Mouse (Mus musculus) adrenal gland (tissue): ENCODE results near the gene Spata25.
"Not testable (repeated sequence)": the region's sequence is repeated elsewhere in the genome, so short reads cannot be mapped to it uniquely, and the experiment has no call there.

Experiments used
- intact Hi-C: fragments of 180-260 bp; cut with DNase I; formaldehyde crosslinking; loops from one replicate; pipeline ENCODE4 v1.15.1; 2025
- long read RNA-seq, 2 experiments: library from polyadenylated mRNA; unstranded; transcript quantifications; one replicate each; pipeline ENCODE4 v2.0.0; 2020; ENCODE audit warnings: borderline replicate concordance in 1 of 2; ENCODE audit not compliant: insufficient replicate concordance in 1 of 2

The Spata25 gene
- long read RNA-seq, experiment 1, result 0 reads
- long read RNA-seq, experiment 2, result 0 reads

DNA sequence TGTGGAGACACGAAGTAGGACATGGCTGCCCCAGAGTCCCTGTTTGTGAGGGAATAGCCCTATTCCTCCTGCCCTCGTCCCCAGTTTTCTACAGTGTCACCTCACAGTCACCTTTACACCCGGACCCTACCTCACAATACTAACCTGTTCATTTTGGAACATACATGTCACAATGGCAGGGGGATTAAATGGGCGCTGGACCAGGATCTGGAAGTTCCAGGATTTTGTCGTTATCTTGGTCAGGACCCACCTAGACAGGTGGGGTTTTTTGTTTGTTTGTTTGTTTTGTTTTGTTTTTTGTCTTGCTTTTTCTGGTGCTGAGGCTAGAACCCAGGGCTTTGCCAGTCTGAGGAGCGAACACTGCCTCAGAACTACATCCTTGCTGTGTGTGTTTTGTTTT is at the start of gene Spata25:
Spata25 (minus strand) TSS at position 101 of the 400 bp plus-strand sequence.
- intact Hi-C loops, result no loop called here

DNA sequence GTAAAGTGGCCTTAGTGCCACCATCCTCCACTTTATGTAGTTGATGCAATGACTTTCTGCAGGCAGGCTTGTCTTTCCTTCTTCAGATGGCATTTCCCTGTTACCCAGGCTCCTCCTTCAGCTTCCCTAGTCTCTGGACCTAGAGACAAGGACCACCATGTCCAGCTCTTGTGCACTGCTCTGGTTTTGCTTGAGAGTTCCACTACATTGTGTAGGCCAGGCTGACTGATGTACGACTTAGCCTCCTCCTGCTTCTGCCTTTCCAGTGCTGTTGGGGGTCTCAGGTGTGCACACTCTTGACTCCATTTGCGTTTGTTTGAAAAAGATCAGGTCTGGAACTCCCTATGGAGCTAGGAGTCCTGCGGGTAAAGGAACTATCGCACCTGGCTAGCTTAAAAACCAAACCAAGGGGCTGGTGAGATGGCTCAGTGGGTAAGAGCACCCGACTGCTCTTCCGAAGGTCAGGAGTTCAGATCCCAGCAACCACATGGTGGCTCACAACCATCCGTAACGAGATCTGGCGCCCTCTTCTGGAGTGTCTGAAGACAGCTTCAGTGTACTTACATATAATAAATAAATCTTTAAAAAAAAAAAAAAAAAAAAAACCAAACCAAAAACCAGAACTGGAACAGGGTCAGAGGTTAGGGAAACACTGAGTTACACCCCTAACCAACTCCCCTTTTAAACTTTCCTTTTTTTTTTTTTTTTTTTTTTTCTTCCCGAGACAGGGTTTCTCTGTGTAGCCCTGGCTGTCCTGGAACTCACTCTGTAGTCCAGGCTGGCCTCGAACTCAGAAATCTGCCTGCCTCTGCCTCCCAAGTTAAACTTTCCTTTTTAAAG is 49.3 kb upstream of the Spata25 start:
- intact Hi-C loops, result not testable (repeated sequence)

DNA sequence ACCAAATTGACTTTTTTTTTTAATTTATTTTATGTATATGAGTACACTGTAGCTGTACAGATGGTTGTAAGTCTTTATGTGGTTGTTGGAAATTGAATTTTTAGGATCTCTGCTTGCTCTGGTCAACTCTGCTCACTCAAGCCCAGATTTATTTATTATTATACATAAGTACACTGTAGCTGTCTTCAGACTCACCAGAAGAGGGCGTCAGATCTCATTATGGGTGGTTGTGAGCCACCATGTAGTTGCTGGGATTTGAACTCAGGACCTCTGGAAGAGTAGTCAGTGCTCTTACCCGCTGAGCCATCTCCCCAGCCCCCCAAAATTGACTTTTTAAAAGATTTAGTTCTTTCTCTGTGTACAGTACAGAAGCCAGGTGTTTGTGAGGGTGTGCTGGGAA is 47.3 kb upstream of the Spata25 start:
- intact Hi-C loops, result not testable (repeated sequence)

DNA sequence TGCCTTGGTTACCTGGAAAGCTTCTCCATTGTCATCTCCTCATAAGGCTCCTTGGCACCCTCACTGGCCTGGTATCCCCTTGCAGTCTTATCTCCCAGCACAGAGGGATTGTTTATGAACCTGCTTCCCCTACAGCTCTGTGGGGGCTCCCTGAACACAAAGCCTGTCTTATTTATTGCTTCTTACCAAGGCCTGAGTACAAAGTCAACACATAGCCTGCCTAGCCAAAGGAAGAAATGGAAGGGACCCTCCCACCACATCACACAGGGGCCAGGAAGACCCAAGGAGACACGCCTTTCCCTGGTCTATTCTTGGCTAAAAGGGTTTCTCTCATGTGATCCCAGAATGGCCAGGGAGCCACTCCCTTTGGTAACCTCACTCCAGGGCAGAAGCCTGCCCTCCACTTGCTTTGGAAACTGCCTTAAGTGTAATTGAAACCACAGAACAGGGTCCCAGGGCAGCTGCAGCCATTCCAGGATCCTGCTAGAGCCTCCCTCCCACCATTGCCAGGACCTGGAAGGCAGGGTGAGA is 46.0 kb upstream of the Spata25 start:
- intact Hi-C loops, result loop anchor here (5.0 kb wide), 1 partner anchor 42 kb away; the partner anchor contains the start of genes Ctsa and Neurl2

DNA sequence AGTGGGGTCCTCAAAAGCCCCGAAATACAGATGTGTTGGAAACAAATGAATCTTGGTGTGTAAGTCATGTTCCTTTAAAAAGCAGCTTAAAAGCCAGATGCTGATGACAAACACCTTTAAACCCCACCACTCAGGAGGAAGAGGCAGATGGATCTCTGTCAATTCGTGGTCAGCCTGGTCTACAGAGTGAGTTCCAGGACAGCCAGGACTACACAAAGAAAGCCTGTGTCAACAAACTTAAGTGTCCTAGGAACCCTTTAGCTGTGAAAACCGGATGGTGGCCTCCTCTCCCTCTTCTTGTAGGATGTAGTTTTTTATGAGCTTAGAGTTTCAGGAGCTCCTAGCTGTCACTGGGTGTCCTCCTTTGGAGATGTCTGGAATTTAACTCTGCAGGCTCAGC is 45.3 kb upstream of the Spata25 start:
- intact Hi-C loops, result loop anchor here (5.0 kb wide), 1 partner anchor 41 kb away; the partner anchor contains the start of genes Ctsa and Neurl2

DNA sequence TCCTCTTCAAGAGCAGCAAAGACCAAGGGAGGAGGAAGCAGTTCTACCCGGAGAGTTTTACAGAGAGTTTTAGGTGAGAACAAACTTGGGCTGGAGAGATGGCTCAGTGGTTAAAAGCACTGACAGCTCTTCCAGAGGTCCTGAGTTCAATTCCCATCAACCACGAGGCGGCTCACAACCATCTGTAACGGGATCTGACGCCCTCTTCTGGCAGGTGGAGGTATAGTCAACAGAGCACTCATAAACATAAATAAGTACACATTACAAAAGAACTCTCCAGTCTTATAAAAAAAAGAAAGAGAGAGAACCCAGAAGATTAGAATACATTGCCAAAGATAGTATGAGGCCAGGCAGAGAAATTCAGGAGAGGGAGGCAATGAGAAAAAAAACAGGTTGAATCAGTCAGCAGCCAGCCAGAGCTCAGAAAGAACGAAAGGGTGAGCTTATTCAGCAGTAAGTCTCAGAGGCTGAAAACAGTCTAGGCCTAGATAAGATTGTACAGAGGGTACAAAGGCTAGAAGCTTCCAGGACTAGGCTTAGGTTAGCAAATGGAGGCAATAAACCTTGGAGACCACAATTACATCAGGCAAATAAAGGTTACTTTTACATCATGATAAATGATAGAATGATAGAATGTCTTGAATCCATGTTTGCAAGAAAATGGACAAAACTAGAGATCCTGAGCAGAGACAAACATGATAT is 43.4 kb upstream of the Spata25 start:
- intact Hi-C loops, result loop anchor here (5.0 kb wide), 1 partner anchor 39 kb away; the partner anchor contains the start of genes Ctsa and Neurl2

DNA sequence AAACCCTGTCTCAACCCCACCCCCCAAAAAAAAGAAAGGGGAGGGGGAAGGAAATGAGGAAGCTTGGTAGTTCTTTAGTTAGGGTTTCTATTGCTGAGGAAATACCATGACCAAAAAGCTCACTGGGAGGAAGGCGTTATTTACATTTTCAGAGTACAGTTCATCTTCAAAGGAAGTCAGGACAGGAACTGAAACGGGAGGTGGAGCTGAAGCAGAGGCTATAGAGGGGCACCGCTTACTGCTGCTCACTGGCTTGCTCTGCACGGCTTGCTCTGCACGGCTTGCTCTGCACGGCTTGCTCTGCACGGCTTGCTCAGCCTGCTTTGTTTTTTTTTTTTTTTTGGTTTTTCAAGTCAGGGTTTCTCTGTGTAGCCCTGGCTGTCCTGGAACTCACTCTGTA is 40.2 kb upstream of the Spata25 start:
- intact Hi-C loops, result no loop called here

DNA sequence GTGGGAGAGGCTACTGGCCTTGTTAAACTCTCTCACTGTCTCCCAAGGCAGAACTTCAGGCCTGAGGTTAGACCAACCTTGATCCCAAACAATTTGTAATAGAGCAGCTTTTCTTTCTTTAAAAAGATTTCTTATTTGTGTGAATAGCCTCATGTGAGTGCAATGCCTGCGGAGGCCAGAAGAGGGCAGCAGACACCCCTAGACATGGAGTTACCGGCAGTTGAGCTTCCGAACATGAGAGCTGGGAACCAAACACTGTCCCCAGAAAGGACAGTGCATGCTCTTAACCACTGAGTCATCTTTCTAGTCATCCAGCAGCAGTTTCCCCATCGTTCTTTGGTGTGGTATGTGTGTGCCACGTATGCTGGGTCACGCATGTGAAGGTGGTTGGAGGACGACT is 39.2 kb upstream of the Spata25 start:
- intact Hi-C loops, result no loop called here

DNA sequence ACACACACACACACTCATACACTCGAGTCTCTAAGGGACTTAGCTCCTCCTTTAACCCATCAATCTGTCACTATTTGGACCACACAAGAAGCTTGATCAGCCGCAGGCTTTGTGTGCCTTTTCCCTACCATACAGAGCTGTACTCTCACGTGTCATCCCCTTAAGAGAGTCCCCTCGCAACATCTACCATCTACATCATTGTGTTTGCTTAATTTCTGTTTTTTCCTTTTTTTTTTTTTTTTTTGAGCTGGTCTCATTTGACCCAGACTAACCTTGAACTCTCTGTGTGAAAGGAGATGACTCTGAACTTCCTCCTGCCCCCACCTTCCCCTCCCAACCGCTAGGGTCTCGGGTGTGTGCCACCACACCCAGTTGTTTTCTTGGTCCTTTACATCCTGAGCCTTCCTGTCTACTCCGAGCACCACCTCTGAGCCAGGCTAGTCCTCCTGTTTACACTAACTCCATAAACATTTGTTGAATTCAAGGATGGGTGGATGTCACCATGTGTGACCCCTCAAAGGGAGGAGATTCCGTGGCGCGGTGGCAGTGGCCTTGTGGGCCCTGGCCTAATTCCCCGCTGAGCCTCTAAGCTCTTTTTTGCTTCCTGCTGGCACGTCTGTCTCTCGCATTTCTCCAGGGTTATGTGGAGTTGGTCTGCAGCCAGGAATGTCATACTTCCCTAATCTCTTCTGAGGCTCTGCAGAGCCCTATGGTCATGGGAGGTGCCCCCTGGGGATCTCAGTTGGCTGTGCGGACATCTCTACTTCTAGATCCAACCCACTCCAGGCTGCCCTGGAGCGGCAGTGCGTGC is 38.6 kb upstream of the Spata25 start:
- intact Hi-C loops, result no loop called here

DNA sequence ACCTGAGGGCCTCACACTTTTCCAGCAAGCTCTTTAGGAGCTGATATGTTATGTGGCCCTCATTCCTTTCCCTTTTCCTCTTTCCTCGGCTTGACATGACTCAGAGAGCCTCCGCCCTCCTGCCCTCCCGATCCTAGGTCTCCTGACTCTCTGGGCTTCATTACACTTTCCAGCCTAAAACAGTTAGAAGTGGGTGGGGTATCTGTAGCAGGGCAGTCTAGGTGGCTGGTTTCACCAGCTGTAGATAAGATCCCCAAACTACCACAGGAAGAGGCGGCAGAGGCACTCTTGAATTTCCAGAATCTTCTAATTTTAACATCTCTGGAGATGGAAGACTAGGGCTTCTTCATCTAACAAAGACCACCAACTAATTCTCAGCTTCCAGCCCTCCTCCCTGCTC is 36.3 kb upstream of the Spata25 start:
- intact Hi-C loops, result no loop called here

DNA sequence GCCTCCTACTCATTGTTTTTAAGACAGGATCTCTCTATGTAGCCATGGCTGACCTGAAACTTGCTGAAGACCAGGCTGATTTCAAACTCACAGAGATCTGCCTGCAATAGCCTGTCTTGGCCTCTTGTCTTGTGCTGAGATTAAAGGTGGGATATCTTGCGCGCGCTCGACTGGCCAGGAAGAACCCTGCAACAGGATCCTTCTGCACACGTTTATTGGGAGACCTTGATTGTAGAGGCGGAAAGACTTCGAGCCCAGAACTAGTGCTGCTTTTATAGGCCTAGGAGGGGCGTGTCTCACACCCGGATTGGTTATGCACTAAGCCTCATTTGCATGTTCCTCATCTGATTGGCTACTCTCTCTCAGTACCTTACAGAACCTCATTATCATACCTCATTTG is 35.1 kb upstream of the Spata25 start:
- intact Hi-C loops, result not testable (repeated sequence)

DNA sequence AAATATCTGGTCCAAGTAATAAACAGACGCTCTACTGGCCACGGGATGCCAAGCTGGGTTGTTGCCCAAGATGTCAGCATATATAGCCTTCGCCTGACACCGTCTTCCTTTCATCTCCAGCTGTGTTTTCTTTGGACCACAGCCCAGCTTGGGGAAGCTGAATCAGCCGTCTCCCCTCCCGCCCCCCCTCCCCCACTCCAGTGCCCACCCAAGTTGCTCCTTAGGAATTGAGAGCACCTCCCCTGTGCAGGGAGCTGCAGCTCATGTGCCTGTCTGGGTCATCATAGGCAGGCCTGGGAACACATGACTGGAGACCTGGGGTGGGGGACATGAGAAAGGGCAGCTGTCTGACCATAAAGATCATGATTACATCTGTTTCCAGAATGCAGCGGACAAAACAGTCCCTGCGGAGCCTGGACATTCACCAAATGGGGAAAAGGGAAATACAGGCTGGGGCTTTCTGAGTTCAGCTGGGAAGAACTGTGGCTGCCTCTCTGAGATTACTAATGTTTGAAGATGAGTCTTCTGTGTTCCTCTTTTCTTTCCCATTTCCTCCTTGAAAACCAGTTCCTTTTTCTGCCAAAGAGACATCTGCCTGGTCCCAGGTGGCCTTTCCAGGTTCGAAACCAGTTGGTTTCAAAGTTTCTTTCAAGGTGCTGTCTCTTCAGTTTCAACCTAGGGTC is 34.0 kb upstream of the Spata25 start:
- intact Hi-C loops, result no loop called here

DNA sequence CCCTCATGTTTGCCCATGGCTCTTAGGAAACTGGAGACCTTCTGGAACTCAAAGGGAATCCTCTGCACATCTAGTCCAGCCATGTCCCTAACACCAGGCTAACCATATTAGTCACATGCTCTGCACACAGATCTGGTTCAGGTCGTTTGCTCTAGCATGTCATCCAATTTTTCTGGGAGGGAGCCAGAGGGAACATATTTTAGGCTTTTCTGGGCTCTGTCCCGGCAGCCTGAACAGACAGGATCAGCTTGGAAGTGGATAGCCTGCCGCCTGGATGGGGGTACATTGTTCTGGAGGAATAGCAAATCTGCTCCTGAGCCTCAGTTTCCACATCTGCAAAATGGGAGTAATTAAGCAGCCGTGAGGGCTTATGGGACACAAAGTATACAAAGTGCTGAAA is 32.8 kb upstream of the Spata25 start:
- intact Hi-C loops, result no loop called here

DNA sequence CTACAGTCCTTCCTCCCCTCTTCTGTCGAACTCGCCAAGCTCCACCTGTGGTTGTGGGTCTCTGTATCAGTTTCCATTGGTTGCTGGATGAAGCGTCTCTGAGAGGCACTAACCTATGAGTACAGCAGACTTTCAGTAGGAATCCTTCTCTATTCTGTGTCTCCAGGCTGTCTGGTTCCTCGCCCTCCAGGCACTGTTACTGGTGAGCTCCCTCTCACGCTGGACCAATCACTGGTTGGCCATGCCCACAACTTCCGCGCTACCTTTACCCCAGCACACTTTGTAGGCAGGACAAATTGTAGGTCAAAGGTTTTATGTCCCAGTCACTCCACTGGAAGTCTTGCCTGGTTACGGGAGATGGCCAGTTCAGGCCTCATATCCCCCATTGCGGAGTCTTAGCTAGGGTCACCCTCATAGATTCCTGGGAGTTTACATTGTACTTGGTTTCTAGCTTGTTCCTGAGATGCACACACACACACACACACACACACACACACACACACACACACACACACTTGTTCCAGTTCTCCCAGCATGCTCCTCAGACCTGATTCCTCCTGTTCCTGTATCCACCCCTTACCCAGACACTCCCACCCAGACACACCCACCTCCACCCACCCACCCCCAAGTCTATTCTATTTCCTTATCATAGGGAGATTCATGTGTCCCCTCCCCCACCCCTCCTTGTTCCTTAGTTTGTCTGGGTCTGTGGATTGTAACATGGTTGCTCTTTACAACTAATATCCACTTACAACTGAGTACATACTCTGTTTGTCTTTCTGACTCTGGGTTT is 31.5 kb upstream of the Spata25 start:
- intact Hi-C loops, result no loop called here

DNA sequence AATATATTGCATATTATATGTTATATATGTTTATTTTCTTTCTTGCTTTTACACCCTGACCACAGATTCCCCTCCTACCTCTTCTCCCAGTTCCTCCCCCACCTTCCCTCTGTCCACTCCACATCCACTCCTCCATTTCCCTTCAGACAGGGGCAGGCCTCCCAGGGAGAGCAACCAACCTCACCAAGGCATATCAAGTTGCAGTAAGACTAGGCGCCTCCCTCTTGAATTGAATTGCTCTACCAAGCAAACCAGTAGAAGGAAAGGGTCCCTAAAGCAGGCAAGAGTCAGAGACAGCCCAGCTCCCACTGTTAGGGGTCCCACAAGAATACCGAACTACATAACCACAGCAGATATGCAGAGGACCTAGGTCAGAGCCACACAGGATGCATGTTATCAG is 30.8 kb upstream of the Spata25 start:
- intact Hi-C loops, result no loop called here

DNA sequence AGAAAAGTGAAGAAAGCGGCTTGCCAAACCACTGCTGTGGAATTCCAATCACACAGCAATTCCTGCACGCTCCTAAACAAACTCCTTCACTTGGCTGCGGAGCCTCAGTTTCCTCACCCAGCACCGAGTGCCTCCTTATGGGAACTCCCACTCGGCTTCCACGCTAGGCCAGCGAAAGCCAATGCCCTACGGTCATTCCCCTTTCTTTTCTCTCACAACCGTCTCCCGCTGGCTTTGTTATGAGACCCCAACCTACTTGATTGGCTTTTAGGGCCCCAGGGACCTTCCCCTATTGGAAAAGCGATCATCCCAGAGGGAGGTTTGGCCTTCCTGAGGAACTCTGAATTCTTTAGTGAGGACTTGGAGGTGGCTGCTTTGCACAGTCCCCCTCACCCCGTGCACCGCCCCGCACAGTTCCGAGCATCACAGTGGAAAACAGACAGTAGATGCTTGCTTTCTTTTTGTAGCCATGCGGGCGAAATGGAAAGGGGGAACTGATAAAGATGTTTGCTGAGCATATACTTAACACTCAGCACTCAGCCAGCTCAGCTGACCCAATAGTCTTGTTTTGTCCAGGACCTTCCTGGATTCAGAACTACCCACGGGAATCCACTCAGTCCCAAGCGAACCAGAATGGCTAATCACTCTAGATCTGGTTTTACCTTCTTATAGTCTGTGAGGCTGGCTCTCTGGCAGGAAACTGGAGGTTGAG is 29.7 kb upstream of the Spata25 start:
- intact Hi-C loops, result no loop called here

DNA sequence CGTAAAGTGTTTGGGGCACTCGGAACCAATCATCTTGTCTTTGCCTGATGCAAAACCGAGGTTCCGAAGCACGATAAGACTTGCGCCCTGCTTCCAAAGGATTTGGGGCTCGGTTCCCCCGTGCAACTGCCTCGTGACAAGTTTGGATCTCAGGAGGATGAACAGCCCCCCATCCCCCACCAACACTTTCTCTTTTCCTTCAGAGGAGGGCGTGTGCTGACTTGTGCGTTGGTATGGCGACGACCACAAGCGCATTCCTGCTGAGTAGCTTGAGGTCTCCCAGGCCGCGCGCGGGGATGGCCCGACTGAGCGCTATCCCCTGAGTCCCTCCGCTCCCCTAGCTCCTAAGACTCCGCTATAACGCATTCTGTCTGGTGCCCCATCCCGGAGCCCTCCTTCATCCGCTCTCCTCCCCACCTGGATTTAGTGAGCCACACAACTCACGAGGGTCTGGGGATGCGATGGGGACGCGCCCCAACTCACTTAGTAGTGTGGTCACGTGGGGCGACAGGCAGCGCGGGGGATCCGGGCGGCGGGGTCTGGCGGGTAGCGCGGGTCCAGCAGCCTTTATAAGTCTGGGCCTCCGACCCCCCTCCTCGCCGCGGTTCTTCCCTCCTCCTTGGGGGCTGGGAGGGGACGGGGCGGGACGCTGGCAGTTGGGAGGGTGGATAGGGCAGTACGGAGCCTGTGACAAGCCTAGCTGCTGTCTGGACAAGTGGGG is 28.9 kb upstream of the Spata25 start, which contains the start of gene Pltp:
Pltp (minus strand) TSS at position 611 of the 721 bp plus-strand sequence.
- intact Hi-C loops, result no loop called here

DNA sequence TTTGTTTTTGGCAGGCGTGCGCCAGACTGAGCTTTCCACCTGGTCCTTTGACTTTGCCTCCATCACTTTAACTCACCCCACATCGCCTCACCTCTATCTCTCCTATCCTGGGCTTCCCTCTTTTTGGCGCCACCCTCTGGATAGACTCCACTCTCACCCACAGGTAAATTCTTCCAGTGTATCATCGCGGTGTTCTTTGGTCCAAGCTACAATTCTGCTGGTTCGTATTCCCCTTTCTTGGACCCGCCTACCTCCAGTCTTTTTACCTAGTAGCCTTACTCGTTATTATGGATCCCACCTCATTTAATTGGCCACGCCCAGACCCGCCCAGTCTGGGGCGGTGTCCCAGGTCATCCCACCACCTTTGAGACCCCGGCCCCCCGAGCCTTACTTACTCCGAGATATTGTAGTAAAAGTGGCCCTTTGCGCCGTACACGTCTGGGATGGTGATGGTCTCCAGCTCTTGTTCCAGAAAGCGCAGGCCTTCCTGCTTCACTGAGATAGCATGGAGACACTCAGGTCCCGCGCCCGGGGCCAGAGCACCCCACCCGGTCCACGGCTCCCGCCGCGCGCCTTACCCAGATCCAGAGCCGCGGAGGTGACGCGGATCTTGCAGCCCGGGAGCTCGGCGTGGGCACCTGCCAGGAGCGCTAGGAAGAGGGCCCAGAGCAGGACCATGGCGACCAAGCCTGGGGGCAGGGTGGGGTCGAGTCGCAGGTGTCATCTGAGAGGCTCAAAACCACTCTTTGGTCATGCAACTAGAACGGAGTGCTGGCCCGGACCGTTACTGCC is 28.2 kb upstream of the Spata25 start:
- intact Hi-C loops, result no loop called here
